Mouse (Mus musculus) embryonic facial prominence, embryonic 12.5 days (tissue): ENCODE results near the gene Exd2. TPM values are rescaled to one million over a fixed set of nuclear protein-coding genes. Genes with fewer than 3 reads are reported as not detected.

Experiments
- ATAC-seq: fragments of 200-750 bp; cut with Nextera tagmentation; 2 replicates; pipeline ENCODE4 v1.8.0; 2017; ENCODE audit not compliant: insufficient number of reproducible peaks, insufficient read depth, low FRiP score, low TSS enrichment
- H3K27ac ChIP-seq: fragments of 300-500 bp; sonication (generic); 2 replicates; pipeline ENCODE4 v1.5.1; 2016; ENCODE audit warnings: mild to moderate bottlenecking
- H3K27me3 ChIP-seq: fragments of 300-500 bp; sonication (generic); 2 replicates; pipeline ENCODE4 v1.6.1; 2016; ENCODE audit warnings: mild to moderate bottlenecking, moderate library complexity
- H3K36me3 ChIP-seq: fragments of 300-500 bp; sonication (generic); 2 replicates; pipeline ENCODE4 v1.6.1; 2016; ENCODE audit warnings: mild to moderate bottlenecking
- H3K4me1 ChIP-seq: fragments of 300-500 bp; sonication (generic); 2 replicates; pipeline ENCODE4 v1.6.1; 2016
- H3K4me2 ChIP-seq: fragments of 300-500 bp; sonication (generic); replicated peaks from 2 replicates; pipeline ENCODE4 v1.6.1; 2016; ENCODE audit warnings: mild to moderate bottlenecking, moderate library complexity
- H3K4me3 ChIP-seq: fragments of 300-500 bp; sonication (generic); 2 replicates; pipeline ENCODE4 v1.5.1; 2016; ENCODE audit warnings: mild to moderate bottlenecking
- H3K9ac ChIP-seq: fragments of 300-500 bp; sonication (generic); 2 replicates; pipeline ENCODE4 v1.6.1; 2016; ENCODE audit warnings: mild to moderate bottlenecking, moderate library complexity
- H3K9me3 ChIP-seq: fragments of 300-500 bp; sonication (generic); 2 replicates; pipeline ENCODE4 v1.6.1; 2016; ENCODE audit warnings: mild to moderate bottlenecking, moderate library complexity
- WGBS: fragments of 180-500 bp; shearing (Covaris S2); methylation state at CpG from one replicate; pipeline ENCODE4 v1.1.7; 2016; 5-methylcytosine and 5-hydroxymethylcytosine counted together
- polyA plus RNA-seq: library from polyadenylated mRNA; unstranded; fragments of >200 nt; fragmentation: Nextera tagmentation; extraction: Ambion mirVana; gene quantifications from 2 replicates; pipeline ENCODE4 v1.2.1, GENCODE M21; 2016

The Exd2 gene
- 37.7 and 38.5 TPM in 2 replicates for polyA plus RNA-seq

- no peaks in the 10 kb centered on the region for H3K36me3 ChIP-seq
- no peaks in the 10 kb centered on the region for H3K9me3 ChIP-seq
- peak within 1 kb of the TSS; percentile 60 for H3K4me2 ChIP-seq
- peak within 1 kb of the TSS; percentile 85 for H3K4me3 ChIP-seq
- H3K27ac ChIP-seq = peak within 1 kb of the TSS; percentile 80
- under 1% methylated on average over 45 of the region's 45 CpGs for WGBS
- H3K27me3 ChIP-seq = no peaks in the 10 kb centered on the region
- H3K4me1 ChIP-seq = no peaks in the 10 kb centered on the region
- peak; percentile 95 for ATAC-seq
- H3K9ac ChIP-seq = peak within 1 kb of the TSS; percentile 71
These were observed at the start of gene Exd2 for GRCm38 (mm10) chr12:80462942-80463651. Exd2 (plus strand) TSS chr12:80463095.

DNA sequence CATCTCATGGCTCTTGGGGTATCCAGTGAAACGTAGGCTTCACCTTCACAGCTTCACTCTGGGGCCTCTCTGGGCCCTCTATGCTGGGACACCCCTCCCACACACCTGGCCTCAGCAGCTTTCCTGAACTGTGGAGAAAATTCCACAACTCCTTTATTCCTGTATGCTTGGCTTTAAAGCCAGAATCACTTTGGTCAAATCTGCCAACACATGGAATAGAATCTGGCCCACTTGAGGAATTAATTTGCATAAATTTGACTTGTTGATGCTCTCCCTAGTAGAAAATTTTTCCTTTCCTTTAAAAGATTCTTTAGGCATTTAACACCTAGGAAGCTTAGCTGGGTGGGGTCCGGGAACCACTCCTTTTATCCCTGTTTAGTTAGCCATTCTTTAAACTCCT lies 47.8 kb upstream of the Exd2 start:
- H3K9ac ChIP-seq = no peak overlapping the region
- no peaks in the 10 kb centered on the region for H3K4me1 ChIP-seq
- 0 out of 2 replicates have a peak, but pooled peaks cover 6% of the 10 kb centered on the region for H3K9me3 ChIP-seq
- H3K36me3 ChIP-seq = peaks cover 27% of the 10 kb centered on the region
- WGBS = 92% methylated on average over 2 of the region's 2 CpGs
- no peak overlapping the region for H3K27ac ChIP-seq
- ATAC-seq = no peak
- no peak overlapping the region for H3K4me3 ChIP-seq
- no peak overlapping the region for H3K4me2 ChIP-seq
- no peaks in the 10 kb centered on the region for H3K27me3 ChIP-seq

- ATAC-seq = no peak
- no peaks in the 10 kb centered on the region for H3K27me3 ChIP-seq
- H3K9me3 ChIP-seq = no peaks in the 10 kb centered on the region
- peaks cover 17% of the 10 kb centered on the region for H3K36me3 ChIP-seq
- no peak overlapping the region for H3K4me3 ChIP-seq
- no peak overlapping the region for H3K27ac ChIP-seq
- WGBS = 88% methylated on average over 3 of the region's 3 CpGs
- H3K9ac ChIP-seq = no peak overlapping the region
- H3K4me2 ChIP-seq = no peak overlapping the region
- H3K4me1 ChIP-seq = no peaks in the 10 kb centered on the region
These were observed 35.2 kb upstream of the Exd2 start for GRCm38 (mm10) chr12:80427683-80428082.

DNA sequence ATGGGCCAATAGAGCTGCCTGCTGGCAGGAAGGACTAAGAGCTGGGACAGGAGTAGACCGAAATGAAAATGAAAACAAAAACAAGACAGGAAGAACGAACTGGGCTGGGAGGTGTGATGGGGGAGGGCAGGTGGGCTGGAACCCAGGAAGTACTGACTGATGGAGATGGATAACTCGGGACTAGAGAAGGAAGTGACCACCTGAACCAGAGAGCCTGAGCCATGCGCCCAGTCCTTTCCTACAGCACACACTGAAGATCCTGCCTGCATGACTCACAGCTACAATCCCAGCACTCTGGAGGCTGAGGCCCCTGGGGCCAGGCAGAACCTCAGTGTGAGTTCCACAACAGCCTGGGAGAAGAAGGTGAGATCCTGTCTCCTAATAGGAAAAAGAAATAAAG lies 29.6 kb upstream of the Exd2 start:
- 63% methylated on average over 4 of the region's 4 CpGs for WGBS

GRCm38 (mm10) chr12:80434601-80434960 lies 28.3 kb upstream of the Exd2 start:
- Histone ChIP-seq H3K4me1 (peaks cover 14% of the 10 kb centered on the region), H3K27ac (peak overlapping the region; percentile 96), H3K4me3 (peak overlapping the region; percentile 81), H3K4me2 (peak overlapping the region; percentile 75), H3K9me3 (no peaks in the 10 kb centered on the region), H3K36me3 (no peaks in the 10 kb centered on the region), H3K9ac (peak overlapping the region; percentile 88), H3K27me3 (no peaks in the 10 kb centered on the region)
- WGBS = 6% methylated on average over 9 of the region's 10 CpGs
- ATAC-seq = no peak

More for the DNA sequence above, 29.6 kb upstream of the Exd2 start:
- Histone ChIP-seq H3K9me3 (no peaks in the 10 kb centered on the region), H3K27ac (no peak overlapping the region), H3K4me2 (no peak overlapping the region), H3K9ac (no peak overlapping the region), H3K4me1 (peaks cover 14% of the 10 kb centered on the region), H3K27me3 (no peaks in the 10 kb centered on the region), H3K36me3 (0 out of 2 replicates have a peak, but pooled peaks cover 7% of the 10 kb centered on the region), H3K4me3 (no peak overlapping the region)
- ATAC-seq = no peak

DNA sequence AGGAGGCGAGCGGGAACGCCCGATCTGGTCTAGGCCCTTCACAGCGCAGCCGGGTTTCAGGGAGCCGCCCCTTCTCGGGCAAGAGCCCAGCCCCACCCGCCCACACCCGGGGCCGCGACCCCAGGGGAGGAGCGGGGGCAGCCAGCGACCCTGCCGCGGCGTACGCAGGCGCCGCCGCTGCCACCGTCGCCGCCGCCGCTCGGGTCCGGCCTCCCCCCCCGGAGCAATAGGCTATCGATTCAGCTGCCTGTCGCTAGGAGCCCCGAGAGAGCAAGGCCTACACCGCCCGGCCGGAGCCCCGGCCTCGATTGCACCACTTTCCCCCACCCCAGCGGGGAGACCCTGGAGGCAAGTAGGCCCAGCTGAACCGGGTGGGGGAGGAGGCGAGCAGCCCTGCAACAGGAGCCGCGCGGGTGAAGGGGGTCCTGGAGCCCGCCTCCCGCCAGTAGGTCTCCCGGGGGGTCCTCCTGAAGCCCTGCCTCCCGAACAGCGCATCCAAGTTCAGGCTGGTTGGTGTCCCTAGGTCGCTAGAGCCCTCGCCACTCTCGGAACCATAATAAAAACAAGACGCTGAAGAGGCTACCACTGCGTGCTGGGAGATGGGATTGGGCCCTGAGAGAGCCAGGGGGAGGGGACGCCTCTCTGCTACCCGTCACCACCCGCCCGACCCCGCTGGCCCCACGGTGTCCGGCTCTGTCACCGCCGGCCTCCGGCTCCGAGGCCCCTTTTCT lies 27.8 kb upstream of the Exd2 start:
- under 1% methylated on average over 63 of the region's 64 CpGs for WGBS
- no peaks in the 10 kb centered on the region for H3K36me3 ChIP-seq
- H3K9me3 ChIP-seq = no peaks in the 10 kb centered on the region
- peak overlapping the region; percentile 96 for H3K27ac ChIP-seq
- peak overlapping the region; percentile 75 for H3K4me2 ChIP-seq
- H3K9ac ChIP-seq = peak overlapping the region; percentile 88
- H3K4me3 ChIP-seq = peak overlapping the region; percentile 81
- peak; percentile 75 for ATAC-seq
- H3K27me3 ChIP-seq = no peaks in the 10 kb centered on the region
- peaks cover 14% of the 10 kb centered on the region for H3K4me1 ChIP-seq

DNA sequence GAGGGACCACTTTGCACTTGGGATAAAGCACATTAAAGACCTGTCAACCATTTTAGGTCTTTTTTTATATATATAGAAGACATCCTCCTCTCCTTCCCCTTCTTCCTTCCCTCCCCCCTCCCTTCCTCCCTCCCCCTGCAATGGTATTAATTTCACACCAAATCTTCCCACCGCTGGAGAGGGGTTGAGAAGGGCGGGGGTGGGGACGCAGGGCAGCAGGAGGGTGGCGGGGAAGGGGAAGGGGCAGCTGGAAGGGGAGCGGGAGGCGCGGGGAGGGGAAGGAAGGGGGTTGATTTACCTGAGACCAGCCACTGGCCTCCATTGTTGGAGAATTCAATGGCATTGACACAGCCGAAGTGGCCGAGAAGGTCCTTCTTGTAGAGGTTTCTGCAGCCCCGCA lies 27.0 kb upstream of the Exd2 start:
- Histone ChIP-seq H3K27me3 (no peaks in the 10 kb centered on the region), H3K36me3 (no peaks in the 10 kb centered on the region), H3K4me1 (peaks cover 14% of the 10 kb centered on the region), H3K27ac (peak overlapping the region; percentile 96), H3K4me2 (peak overlapping the region; percentile 75), H3K9me3 (no peaks in the 10 kb centered on the region), H3K4me3 (peak overlapping the region; percentile 81), H3K9ac (peak overlapping the region; percentile 88)
- WGBS = 0% methylated on average over 7 of the region's 10 CpGs
- ATAC-seq = 0 out of 2 replicates have a peak, but pooled peaks have one; percentile 3

DNA sequence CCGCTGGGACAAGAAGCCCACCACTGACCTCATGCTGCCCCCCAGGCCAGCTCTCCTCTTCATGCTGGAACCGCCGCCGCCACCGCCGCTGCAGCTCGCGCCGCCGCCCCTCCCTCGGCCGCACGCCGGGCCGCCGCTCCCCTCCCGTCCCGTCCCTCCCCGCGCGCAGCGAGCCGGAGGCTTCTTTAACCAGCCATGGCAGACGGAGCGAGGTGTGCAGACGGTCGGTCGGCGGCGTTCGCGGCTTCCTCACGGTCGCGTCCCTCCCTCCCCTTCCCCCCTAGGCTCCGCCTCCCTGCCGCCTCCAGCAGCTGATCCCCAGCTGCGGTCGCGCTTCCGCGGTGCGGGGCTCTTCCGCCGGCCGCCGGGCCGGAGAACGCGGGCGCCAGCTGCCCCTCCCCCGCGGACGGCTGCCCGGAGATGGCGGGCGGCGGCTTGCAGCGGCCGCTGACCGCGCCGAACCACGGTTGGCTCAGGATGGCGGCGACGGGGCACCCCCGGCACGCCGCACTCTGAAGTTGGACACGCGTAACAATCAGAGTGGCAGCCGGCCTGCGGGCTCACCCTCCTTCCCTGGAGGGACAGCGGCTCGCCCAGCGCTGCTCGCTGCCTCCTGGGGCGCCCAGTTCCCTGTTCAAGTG lies 26.4 kb upstream of the Exd2 start, which contains the start of gene Dcaf5:
Dcaf5 (minus strand) TSS at position 266 of the 641 bp plus-strand sequence.
- Histone ChIP-seq H3K27ac (peak within 1 kb of the TSS; percentile 96), H3K9me3 (no peaks in the 10 kb centered on the region), H3K4me1 (peaks cover 14% of the 10 kb centered on the region), H3K36me3 (no peaks in the 10 kb centered on the region), H3K9ac (peak within 1 kb of the TSS; percentile 88), H3K4me2 (peak within 1 kb of the TSS; percentile 75), H3K27me3 (no peaks in the 10 kb centered on the region), H3K4me3 (peak within 1 kb of the TSS; percentile 81)
- 1% methylated on average over 65 of the region's 79 CpGs for WGBS
- ATAC-seq = peak; percentile 62

- peak overlapping the region; percentile 81 for H3K4me3 ChIP-seq
These were observed 25.7 kb upstream of the Exd2 start for GRCm38 (mm10) chr12:80437051-80437675.

GRCm38 (mm10) chr12:80440957-80441356 lies 21.9 kb upstream of the Exd2 start:
- 76% methylated on average over 2 of the region's 2 CpGs for WGBS
- ATAC-seq = no peak
- no peak overlapping the region for H3K4me2 ChIP-seq

More at GRCm38 (mm10) chr12:80437051-80437675, 25.7 kb upstream of the Exd2 start:
- no peaks in the 10 kb centered on the region for H3K36me3 ChIP-seq
- peak overlapping the region; percentile 88 for H3K9ac ChIP-seq
- 9% methylated on average over 4 of the region's 4 CpGs for WGBS
- no peak for ATAC-seq
- no peaks in the 10 kb centered on the region for H3K27me3 ChIP-seq
- no peaks in the 10 kb centered on the region for H3K9me3 ChIP-seq
- H3K4me2 ChIP-seq = peak overlapping the region; percentile 75
- H3K4me1 ChIP-seq = peaks cover 14% of the 10 kb centered on the region
- H3K27ac ChIP-seq = peak overlapping the region; percentile 96

GRCm38 (mm10) chr12:80444525-80445109 lies 18.3 kb upstream of the Exd2 start:
- 81% methylated on average over 9 of the region's 9 CpGs for WGBS

More at GRCm38 (mm10) chr12:80440957-80441356, 21.9 kb upstream of the Exd2 start:
- Histone ChIP-seq H3K36me3 (no peaks in the 10 kb centered on the region), H3K27me3 (no peaks in the 10 kb centered on the region), H3K9me3 (no peaks in the 10 kb centered on the region), H3K9ac (no peak overlapping the region), H3K4me1 (0 out of 2 replicates have a peak, but pooled peaks cover 3% of the 10 kb centered on the region), H3K27ac (no peak overlapping the region), H3K4me3 (no peak overlapping the region)

More at GRCm38 (mm10) chr12:80444525-80445109, 18.3 kb upstream of the Exd2 start:
- Histone ChIP-seq H3K4me2 (no peak overlapping the region), H3K4me1 (no peaks in the 10 kb centered on the region), H3K9me3 (no peaks in the 10 kb centered on the region), H3K4me3 (no peak overlapping the region), H3K27me3 (no peaks in the 10 kb centered on the region), H3K27ac (no peak overlapping the region), H3K9ac (no peak overlapping the region), H3K36me3 (no peaks in the 10 kb centered on the region)
- no peak for ATAC-seq
